Mouse (Mus musculus) embryonic fibroblast, embryonic 13.5 days (primary cell): ENCODE measurements around the gene Gpt2. TPM values are rescaled to one million over a fixed set of nuclear protein-coding genes. Genes with fewer than 3 reads are reported as not detected.

ENCODE experiments used
- H3K27ac ChIP-seq: 2 replicates; pipeline ENCODE4 v1.5.1; 2012; ENCODE audit warnings: low read length, control low read depth, inconsistent platforms; ENCODE audit not compliant: insufficient read depth
- H3K4me1 ChIP-seq: 2 replicates; pipeline ENCODE4 v1.6.1; 2011; ENCODE audit warnings: low read length; ENCODE audit not compliant: control insufficient read depth, insufficient read depth
- H3K4me3 ChIP-seq: 2 replicates; pipeline ENCODE4 v1.5.1; 2011; ENCODE audit warnings: mild to moderate bottlenecking, control low read depth, low read length; ENCODE audit not compliant: insufficient read depth
- CTCF ChIP-seq: IDR thresholded peaks from 2 replicates; pipeline ENCODE4 v1.5.1; 2011; ENCODE audit warnings: mild to moderate bottlenecking, control low read depth, low read length, moderate library complexity, borderline replicate concordance; ENCODE audit not compliant: insufficient read depth
- POLR2A ChIP-seq: IDR thresholded peaks from 2 replicates; pipeline ENCODE4 v1.6.1; 2011; ENCODE audit warnings: low read depth, mild to moderate bottlenecking, control low read depth, low read length, moderate library complexity
- polyA plus RNA-seq: library from polyadenylated mRNA; stranded (reverse); fragments of >200 nt; gene quantifications from 2 replicates; pipeline ENCODE4 v1.2.4, GENCODE M21; 2011; ENCODE audit warnings: low read depth; ENCODE audit not compliant: missing spikeins, insufficient read length

Gene Gpt2
- polyA plus RNA-seq, 1 experiment: 49.3 TPM

DNA sequence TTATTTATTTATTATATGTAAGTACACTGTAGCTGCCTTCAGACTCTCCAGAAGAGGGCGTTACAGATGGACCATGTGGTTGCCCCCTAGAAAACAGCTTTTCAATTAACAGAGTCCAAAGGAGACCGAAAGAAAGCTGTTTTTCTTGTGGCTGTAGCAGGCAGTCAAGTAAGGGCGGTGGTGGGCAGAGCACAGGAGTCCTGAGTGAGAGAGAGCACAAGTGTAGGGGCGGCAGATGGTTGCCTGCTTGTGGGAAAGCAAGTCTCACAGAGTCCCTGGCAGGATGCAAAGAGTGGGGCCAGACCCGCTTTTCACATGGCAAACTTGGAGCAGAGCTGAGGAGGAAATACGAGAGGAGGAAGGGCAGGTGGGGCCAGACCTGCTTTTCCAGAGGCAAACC, 9.9 kb upstream of the Gpt2 start:
- TF ChIP-seq POLR2A: no peak
- TF ChIP-seq CTCF: no peak
- H3K27ac ChIP-seq: no peak overlapping the region
- H3K4me3 ChIP-seq: no peak overlapping the region
- no peaks in the 10 kb centered on the region for H3K4me1 ChIP-seq

- TF ChIP-seq CTCF (no peak), POLR2A (no peak)
- Histone ChIP-seq H3K4me1 (no peaks in the 10 kb centered on the region), H3K27ac (no peak overlapping the region), H3K4me3 (no peak overlapping the region)
Observed at GRCm38 (mm10) chr8:85487906-85488620, 4.3 kb upstream of the Gpt2 start.

GRCm38 (mm10) chr8:85488631-85489030, 3.7 kb upstream of the Gpt2 start:
- Histone ChIP-seq H3K4me3 (no peak overlapping the region), H3K4me1 (no peaks in the 10 kb centered on the region), H3K27ac (no peak overlapping the region)
- TF ChIP-seq CTCF (no peak), POLR2A (no peak)

- TF ChIP-seq POLR2A (no peak), CTCF (no peak)
- Histone ChIP-seq H3K4me3 (no peak overlapping the region), H3K27ac (no peak overlapping the region), H3K4me1 (no peaks in the 10 kb centered on the region)
Observed at GRCm38 (mm10) chr8:85489546-85489945, 2.8 kb upstream of the Gpt2 start.

- TF ChIP-seq CTCF (no peak), POLR2A (no peak)
- no peaks in the 10 kb centered on the region for H3K4me1 ChIP-seq
- H3K27ac ChIP-seq: no peak overlapping the region
- peak overlapping the region; percentile 87 for H3K4me3 ChIP-seq
Observed at GRCm38 (mm10) chr8:85492940-85493931, 860 bp downstream of the Gpt2 start.

GRCm38 (mm10) chr8:85496125-85496524, 3.7 kb downstream of the Gpt2 start:
- TF ChIP-seq CTCF (no peak), POLR2A (no peak)
- Histone ChIP-seq H3K4me3 (no peak overlapping the region), H3K27ac (no peak overlapping the region), H3K4me1 (no peaks in the 10 kb centered on the region)

DNA sequence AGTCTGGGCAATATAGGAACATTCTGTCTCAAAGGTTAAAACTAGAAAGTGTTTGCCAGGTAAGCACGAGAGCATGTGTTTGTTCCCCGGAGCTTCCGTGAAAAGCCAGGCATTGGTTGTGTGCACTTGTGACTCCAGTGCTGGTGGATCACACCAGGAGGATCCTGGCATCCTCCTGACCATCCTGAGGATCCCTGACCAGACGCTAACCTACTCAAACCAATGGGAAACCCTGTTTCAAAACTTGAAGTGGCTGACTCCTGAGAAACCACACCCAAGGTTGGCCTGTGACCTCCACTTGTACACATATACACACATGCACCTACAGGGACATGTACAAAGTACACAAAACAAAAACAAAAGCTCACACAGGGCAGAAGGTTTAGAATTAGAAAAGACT, 4.4 kb downstream of the Gpt2 start:
- Histone ChIP-seq H3K27ac (no peak overlapping the region), H3K4me3 (no peak overlapping the region), H3K4me1 (no peaks in the 10 kb centered on the region)
- TF ChIP-seq POLR2A (no peak), CTCF (no peak)

DNA sequence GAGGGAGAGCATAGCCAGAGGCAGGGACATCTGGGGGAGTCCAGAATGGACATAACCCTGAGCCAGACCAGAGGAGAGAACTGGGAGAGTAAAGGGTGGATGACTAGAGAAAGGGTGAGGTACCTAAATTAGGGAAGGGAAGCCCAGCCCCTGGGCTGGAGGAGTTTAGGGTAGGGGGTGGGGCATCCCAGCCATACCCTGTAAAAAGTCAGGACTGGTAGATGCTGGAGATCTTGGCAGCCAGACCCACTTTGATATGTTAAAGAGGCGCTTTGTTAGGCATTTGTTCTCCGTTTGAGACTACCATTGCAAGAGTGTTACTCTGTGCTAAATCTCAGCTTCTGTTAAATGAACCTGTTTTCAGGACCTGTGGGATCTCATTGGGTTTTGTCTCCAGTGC, 6.2 kb downstream of the Gpt2 start:
- Histone ChIP-seq H3K27ac (no peak overlapping the region), H3K4me3 (no peak overlapping the region), H3K4me1 (no peaks in the 10 kb centered on the region)
- no peak for TF ChIP-seq POLR2A
- TF ChIP-seq CTCF: no peak

DNA sequence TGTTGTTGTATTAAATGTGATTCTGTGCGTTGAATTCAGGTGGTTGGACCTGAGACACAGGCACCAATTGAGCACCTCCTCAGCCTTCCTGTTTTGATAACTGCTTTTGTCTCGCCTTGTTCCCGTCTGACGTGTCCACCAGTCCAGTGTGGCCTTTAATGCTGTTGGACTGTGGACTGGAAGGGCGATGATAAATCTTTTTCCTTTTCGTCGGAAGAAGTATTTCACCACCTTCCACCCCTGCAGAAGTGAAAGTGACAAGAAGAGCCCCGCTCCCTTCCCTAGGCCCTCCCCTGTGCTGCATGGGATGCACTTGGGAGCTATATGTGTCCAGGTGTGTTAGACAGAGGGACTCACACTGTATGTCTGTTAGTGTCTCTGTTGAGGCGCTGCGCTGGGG, 8.1 kb downstream of the Gpt2 start:
- no peaks in the 10 kb centered on the region for H3K4me1 ChIP-seq
- TF ChIP-seq POLR2A: no peak
- H3K4me3 ChIP-seq: no peak overlapping the region
- no peak overlapping the region for H3K27ac ChIP-seq

DNA sequence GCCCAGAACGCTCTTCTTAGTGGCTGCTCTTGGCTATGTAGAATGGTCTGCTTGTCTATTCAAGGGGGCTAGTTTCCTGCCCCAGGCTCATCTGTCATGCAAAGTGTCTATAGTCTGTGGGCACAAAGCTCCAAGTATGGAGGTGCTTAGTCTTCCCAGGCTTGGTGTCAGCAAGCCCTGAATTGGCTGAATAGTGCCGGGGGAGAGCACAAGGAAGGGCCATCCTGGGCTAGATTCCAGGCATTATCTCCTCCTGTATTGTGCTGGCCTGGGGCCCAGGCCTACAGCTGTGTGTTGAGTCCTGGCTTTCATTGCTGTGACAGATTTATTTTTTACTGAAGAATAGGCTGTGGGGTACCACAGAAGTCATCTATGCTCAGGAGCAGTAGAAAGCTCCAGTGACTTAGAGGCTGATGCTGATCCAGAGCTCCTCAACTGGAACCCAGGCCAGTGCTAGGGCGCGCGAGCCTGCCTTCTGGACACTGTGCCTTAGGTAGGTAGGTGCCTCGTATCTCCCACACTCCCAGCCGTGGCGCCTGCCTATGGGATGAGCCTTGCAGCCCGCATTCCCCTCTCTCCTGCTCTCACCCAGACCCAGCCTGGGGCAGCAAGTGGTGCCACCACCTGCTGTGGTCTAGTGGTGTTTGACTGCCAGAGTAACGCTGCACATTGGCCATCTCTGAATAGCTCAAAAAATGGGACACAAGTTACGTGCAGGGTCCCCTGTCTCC, 8.7 kb downstream of the Gpt2 start:
- H3K4me1 ChIP-seq: no peaks in the 10 kb centered on the region
- TF ChIP-seq CTCF (no peak), POLR2A (no peak)
- H3K27ac ChIP-seq: no peak overlapping the region
- no peak overlapping the region for H3K4me3 ChIP-seq
